Mouse (Mus musculus) limb, embryonic 14.5 days (tissue): Measurements from ENCODE around the gene Ifit2. TPM values are rescaled to one million over a fixed set of nuclear protein-coding genes. Genes with fewer than 3 reads are reported as not detected.
"Not testable (repeated sequence)": the region's sequence is repeated elsewhere in the genome, so short reads cannot be mapped to it uniquely, and the experiment has no call there.

Experiments used
- ATAC-seq: fragments of 200-750 bp; cut with Nextera tagmentation; 2 replicates; pipeline ENCODE4 v1.8.0; 2017; ENCODE audit warnings: low read depth, moderate number of reproducible peaks, moderate TSS enrichment; ENCODE audit not compliant: low FRiP score
- DNase-seq: peaks from one replicate; pipeline ENCODE4 v3.0.0-alpha.2; 2015; ENCODE audit warnings: low spot score
- H3K27ac ChIP-seq: fragments of 300-500 bp; sonication (generic); replicated peaks from 2 replicates; pipeline ENCODE4 v1.5.1; 2014; ENCODE audit warnings: low read depth, mild to moderate bottlenecking, low read length, moderate library complexity, mixed read lengths
- H3K27me3 ChIP-seq: fragments of 300-500 bp; sonication (generic); 2 replicates; pipeline ENCODE4 v1.6.1; 2014; ENCODE audit warnings: low read length, mixed read lengths; ENCODE audit not compliant: control insufficient read depth, insufficient read depth
- H3K36me3 ChIP-seq: fragments of 300-500 bp; sonication (generic); 2 replicates; pipeline ENCODE4 v1.6.1; 2014; ENCODE audit warnings: mild to moderate bottlenecking, low read length, moderate library complexity, mixed read lengths; ENCODE audit not compliant: control insufficient read depth, insufficient read depth
- H3K4me1 ChIP-seq: fragments of 300-500 bp; sonication (generic); 2 replicates; pipeline ENCODE4 v1.6.1; 2014; ENCODE audit warnings: antibody characterized with exemption, low read length, mixed read lengths; ENCODE audit not compliant: control insufficient read depth, insufficient read depth
- H3K4me2 ChIP-seq: fragments of 300-500 bp; sonication (generic); replicated peaks from 2 replicates; pipeline ENCODE4 v1.6.1; 2014; ENCODE audit warnings: low read depth, mild to moderate bottlenecking, low read length, moderate library complexity; ENCODE audit not compliant: severe bottlenecking
- H3K4me3 ChIP-seq: fragments of 300-500 bp; sonication (generic); replicated peaks from 2 replicates; pipeline ENCODE4 v1.5.1; 2014; ENCODE audit warnings: low read length
- H3K9ac ChIP-seq: fragments of 300-500 bp; sonication (generic); 2 replicates; pipeline ENCODE4 v1.6.1; 2014; ENCODE audit warnings: mild to moderate bottlenecking, low read depth, low read length, moderate library complexity; ENCODE audit not compliant: severe bottlenecking
- H3K9me3 ChIP-seq: fragments of 300-500 bp; sonication (generic); 2 replicates; pipeline ENCODE4 v1.6.1; 2016; ENCODE audit warnings: low read length; ENCODE audit not compliant: control insufficient read depth
- POLR2A ChIP-seq: fragments of 200-500 bp; IDR thresholded peaks from 2 replicates; pipeline ENCODE4 v1.8.0; 2012; ENCODE audit warnings: inconsistent platforms, mild to moderate bottlenecking, moderate library complexity, borderline replicate concordance; ENCODE audit not compliant: insufficient read depth, insufficient read length; ENCODE audit errors: extremely low read depth
- WGBS: fragments of 180-500 bp; shearing (Covaris S2); extraction: QIAGEN DNeasy Blood & Tissue Kit; methylation state at CpG from one replicate; pipeline ENCODE4 v1.1.7; 2014; 5-methylcytosine and 5-hydroxymethylcytosine counted together
- polyA plus RNA-seq, 2 experiments: library from polyadenylated mRNA; depleted of rRNA in 1 of 2; stranded (reverse) in 1 of 2; unstranded in 1 of 2; fragments of >200 nt; fragmentation: Nextera tagmentation in 1 of 2; extraction: Ambion mirVana in 1 of 2; gene quantifications; 2 replicates each; pipeline versions ENCODE4 v1.2.1 to v1.2.3; 2012 to 2014

Ifit2 gene
- polyA plus RNA-seq, 2 experiments = 5.3 to 13.5 TPM

GRCm38 (mm10) chr19:34587898-34588692, 37.6 kb downstream of the Ifit2 start:
- H3K27ac ChIP-seq = not testable (repeated sequence)

GRCm38 (mm10) chr19:34588959-34589358, 38.5 kb downstream of the Ifit2 start:
- H3K9ac ChIP-seq = no peak overlapping the region
- TF ChIP-seq POLR2A = no peak
- no peak overlapping the region for H3K27ac ChIP-seq
- no peaks in the 10 kb centered on the region for H3K27me3 ChIP-seq
- no peaks in the 10 kb centered on the region for H3K4me1 ChIP-seq
- no peaks in the 10 kb centered on the region for H3K9me3 ChIP-seq
- H3K4me3 ChIP-seq = no peak overlapping the region
- no peak for DNase-seq
- H3K36me3 ChIP-seq = no peaks in the 10 kb centered on the region
- no peak overlapping the region for H3K4me2 ChIP-seq
- no peak for ATAC-seq

More at GRCm38 (mm10) chr19:34587898-34588692, 37.6 kb downstream of the Ifit2 start:
- not testable (repeated sequence) for ATAC-seq, H3K36me3 ChIP-seq, DNase-seq, H3K4me3 ChIP-seq, H3K4me1 ChIP-seq, H3K27me3 ChIP-seq, H3K9ac ChIP-seq, H3K4me2 ChIP-seq, H3K9me3 ChIP-seq
- 71% methylated on average over 6 of the region's 12 CpGs for WGBS

- Histone ChIP-seq H3K36me3 (no peaks in the 10 kb centered on the region), H3K9me3 (no peaks in the 10 kb centered on the region), H3K4me3 (no peak overlapping the region), H3K4me2 (no peak overlapping the region), H3K4me1 (peaks cover 2% of the 10 kb centered on the region; the same call in 1 of the 2 replicates), H3K27me3 (no peaks in the 10 kb centered on the region), H3K27ac (no peak overlapping the region), H3K9ac (no peak overlapping the region)
- no peak for DNase-seq
- 91% methylated on average over 2 of the region's 2 CpGs for WGBS
- no peak for ATAC-seq
- no peak for TF ChIP-seq POLR2A
Observed at GRCm38 (mm10) chr19:34593456-34593855, 43.0 kb downstream of the Ifit2 start.

GRCm38 (mm10) chr19:34594523-34594922, 44.0 kb downstream of the Ifit2 start:
- H3K9ac ChIP-seq, H3K36me3 ChIP-seq, ATAC-seq, H3K9me3 ChIP-seq, H3K4me1 ChIP-seq, H3K27ac ChIP-seq, H3K27me3 ChIP-seq, H3K4me2 ChIP-seq, DNase-seq, H3K4me3 ChIP-seq: not testable (repeated sequence)
- 74% methylated on average over 3 of the region's 3 CpGs for WGBS

- no peak overlapping the region for H3K4me3 ChIP-seq
- H3K27me3 ChIP-seq = no peaks in the 10 kb centered on the region
- no peak for ATAC-seq
- TF ChIP-seq POLR2A = no peak
- no peak overlapping the region for H3K27ac ChIP-seq
- H3K9ac ChIP-seq = no peak overlapping the region
- H3K9me3 ChIP-seq = no peaks in the 10 kb centered on the region
- no peak overlapping the region for H3K4me2 ChIP-seq
- no peak for DNase-seq
- H3K36me3 ChIP-seq = no peaks in the 10 kb centered on the region
- H3K4me1 ChIP-seq = peaks cover 3% of the 10 kb centered on the region; the same call in 1 of the 2 replicates
Observed at GRCm38 (mm10) chr19:34596811-34597210, 46.3 kb downstream of the Ifit2 start.

GRCm38 (mm10) chr19:34598341-34598740, 47.8 kb downstream of the Ifit2 start:
- Histone ChIP-seq H3K36me3 (no peaks in the 10 kb centered on the region), H3K9me3 (no peaks in the 10 kb centered on the region), H3K4me2 (no peak overlapping the region), H3K4me3 (no peak overlapping the region), H3K27ac (no peak overlapping the region), H3K9ac (no peak overlapping the region), H3K27me3 (no peaks in the 10 kb centered on the region), H3K4me1 (peaks cover 3% of the 10 kb centered on the region; the same call in 1 of the 2 replicates)
- 77% methylated on average over 2 of the region's 2 CpGs for WGBS
- DNase-seq = peak; percentile 73
- ATAC-seq = no peak
- no peak for TF ChIP-seq POLR2A

GRCm38 (mm10) chr19:34599250-34599649, 48.8 kb downstream of the Ifit2 start:
- H3K36me3 ChIP-seq, H3K4me3 ChIP-seq, H3K4me1 ChIP-seq, H3K27ac ChIP-seq, H3K9me3 ChIP-seq, ATAC-seq, H3K4me2 ChIP-seq, H3K9ac ChIP-seq, H3K27me3 ChIP-seq: not testable (repeated sequence)
- peak; percentile 8 for DNase-seq

- not testable (repeated sequence) for DNase-seq, H3K27me3 ChIP-seq, ATAC-seq, H3K4me1 ChIP-seq, H3K36me3 ChIP-seq, H3K9me3 ChIP-seq, H3K9ac ChIP-seq, H3K27ac ChIP-seq, H3K4me2 ChIP-seq, H3K4me3 ChIP-seq
- WGBS = 50% methylated on average over 1 of the region's 1 CpGs
Observed at GRCm38 (mm10) chr19:34601888-34602287, 51.4 kb downstream of the Ifit2 start, which contains the start of gene Ifit1bl1. Gene Ifit1bl1, minus strand, starts transcription at chr19:34601956.
